Mouse (Mus musculus) kidney, postnatal 10 days (tissue): Measurements from ENCODE around the gene Zscan4-ps2.
"Not testable (repeated sequence)": the region's sequence is repeated elsewhere in the genome, so short reads cannot be mapped to it uniquely, and the experiment has no call there.

ENCODE experiments used
- DNase-seq: peaks from one replicate; pipeline ENCODE4 v3.0.0; 2021; ENCODE audit warnings: mixed read lengths

Gene Zscan4-ps2

DNA sequence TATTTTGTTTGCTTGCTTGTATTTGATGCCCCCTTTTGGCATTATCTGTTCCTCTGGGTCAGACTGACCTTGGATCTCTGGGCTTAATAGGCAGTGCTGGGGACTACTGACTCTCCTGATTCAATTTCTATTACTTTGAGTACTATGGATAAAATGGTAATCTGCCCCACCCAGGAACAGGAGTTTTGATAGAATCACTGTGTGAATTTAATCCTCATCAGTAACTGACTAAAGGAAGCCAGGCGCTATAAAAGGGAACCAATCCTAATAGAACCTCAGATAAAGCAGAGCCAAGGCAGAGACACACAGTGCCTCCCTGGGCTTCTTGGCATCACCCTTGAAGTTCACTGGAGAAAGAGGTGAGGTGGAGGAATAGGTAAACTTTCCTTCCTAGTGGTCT, at the start of gene Zscan4-ps2:
TSS of gene Zscan4-ps2 (plus strand) at position 301 of the 400 bp plus-strand sequence.
- not testable (repeated sequence) for DNase-seq
